Mouse (Mus musculus) G1E (cell line): ENCODE data around the gene Utp20.

ENCODE experiments used
- CTCF ChIP-seq: IDR thresholded peaks from 2 replicates; pipeline ENCODE4 v1.5.1; 2012; ENCODE audit warnings: low read depth, low read length, inconsistent platforms, mixed read lengths
- GATA1 ChIP-seq: IDR thresholded peaks from 2 replicates; pipeline ENCODE4 v1.6.1; 2012; ENCODE audit warnings: borderline replicate concordance, low read length, inconsistent platforms, mixed read lengths
- TAL1 ChIP-seq: conservative IDR thresholded peaks from 2 replicates; pipeline ENCODE4 v1.6.1; 2012; ENCODE audit warnings: low read depth, low read length, inconsistent platforms, mixed read lengths

DNA sequence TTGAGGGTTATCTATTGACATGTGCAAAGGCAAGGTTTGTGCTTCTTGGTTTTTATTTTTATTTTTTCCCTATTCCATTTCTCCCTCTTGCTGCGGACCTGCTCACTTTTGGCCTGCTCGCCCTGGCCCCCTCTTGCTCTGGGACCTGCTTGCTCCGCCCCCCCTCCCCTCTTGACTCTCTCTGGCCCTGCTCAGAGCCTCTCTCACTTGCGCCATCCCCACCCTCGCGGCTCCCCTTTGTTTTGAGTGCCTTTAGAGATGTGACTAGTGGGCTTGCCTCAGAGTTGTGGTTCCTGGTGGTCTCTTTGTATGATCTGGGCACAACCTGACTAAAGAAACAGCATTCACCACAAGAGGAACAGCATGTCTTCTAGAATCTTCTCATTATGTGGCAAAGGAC, 125.7 kb downstream of the Utp20 start:
- TF ChIP-seq GATA1 (no peak), TAL1 (no peak), CTCF (no peak)
